Mouse (Mus musculus) testis, adult 2 months (tissue): ENCODE results near the gene Atg2a.

Experiments
- CTCF ChIP-seq: fragments of 200-500 bp; IDR thresholded peaks from 2 replicates; pipeline ENCODE4 v1.5.1; 2012; ENCODE audit warnings: low read depth, mild to moderate bottlenecking, inconsistent platforms, low read length, moderate library complexity; ENCODE audit not compliant: control insufficient read depth, insufficient read depth, insufficient replicate concordance
- POLR2A ChIP-seq: fragments of 200-500 bp; IDR thresholded peaks from 2 replicates; pipeline ENCODE4 v1.6.1; 2012; ENCODE audit warnings: low read depth, mild to moderate bottlenecking, inconsistent platforms, low read length, moderate library complexity; ENCODE audit not compliant: control insufficient read depth

DNA sequence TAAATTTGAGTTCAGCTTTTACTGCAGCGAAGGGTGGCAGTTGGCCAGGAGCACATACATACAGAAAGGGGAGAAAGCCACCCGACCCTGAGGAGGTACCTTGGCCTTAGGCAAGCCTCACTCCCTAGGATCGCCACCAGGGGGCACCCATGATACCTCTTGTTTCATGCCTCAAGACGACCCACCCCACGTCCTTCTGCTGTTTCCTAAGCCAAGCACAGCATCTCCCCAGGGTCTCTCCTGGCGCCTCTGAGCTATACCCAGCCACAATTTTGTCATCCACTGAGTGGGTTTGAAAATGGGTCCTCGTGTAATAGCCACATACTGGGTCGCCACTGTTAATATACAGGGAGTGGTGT lies 26.7 kb downstream of the Atg2a start:
- TF ChIP-seq CTCF (peak; percentile 91; the same call in 1 of the 2 replicates), POLR2A (no peak)
